Mouse (Mus musculus): ENCODE measurements at regions not wholly inside any gene's neighbourhood (a gene's known extent, or its start where the extent isn't known, plus 50 kb on each side); places are given as distances from the start of the nearest gene placed in this dataset.
A peak's percentile ranks its signal among the peaks of the same experiment; 100 is the strongest.

DNA sequence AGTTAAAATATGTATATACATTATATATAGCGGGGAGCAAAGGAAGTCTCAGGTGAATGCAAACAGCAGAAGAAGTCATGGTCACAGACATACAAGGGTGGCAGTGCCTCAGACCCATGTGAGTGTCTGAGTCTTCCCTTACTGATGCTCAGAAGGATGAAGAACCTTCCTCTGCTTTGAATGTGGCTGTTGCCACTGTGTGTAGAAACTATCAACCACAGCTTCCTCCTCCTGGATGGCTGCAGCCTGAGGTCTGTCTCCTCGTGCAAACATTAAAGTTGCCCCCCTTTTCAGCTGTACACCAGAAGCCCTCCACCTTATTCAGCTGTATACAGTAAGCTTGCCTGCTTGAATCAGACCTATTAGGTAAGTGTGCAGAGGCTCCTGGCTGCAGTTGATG, 79.4 kb upstream of the Tspan5 start:
- no peaks in the 10 kb centered on the region for H3K27me3 ChIP-seq (ENCODE audit: insufficient read depth, low read length)
- H3K4me1 ChIP-seq (ENCODE audit: insufficient read depth) = no peaks in the 10 kb centered on the region
- no peak for TF ChIP-seq CTCF (IDR thresholded peaks at IDR 0.05; ENCODE audit: low read depth)

DNA sequence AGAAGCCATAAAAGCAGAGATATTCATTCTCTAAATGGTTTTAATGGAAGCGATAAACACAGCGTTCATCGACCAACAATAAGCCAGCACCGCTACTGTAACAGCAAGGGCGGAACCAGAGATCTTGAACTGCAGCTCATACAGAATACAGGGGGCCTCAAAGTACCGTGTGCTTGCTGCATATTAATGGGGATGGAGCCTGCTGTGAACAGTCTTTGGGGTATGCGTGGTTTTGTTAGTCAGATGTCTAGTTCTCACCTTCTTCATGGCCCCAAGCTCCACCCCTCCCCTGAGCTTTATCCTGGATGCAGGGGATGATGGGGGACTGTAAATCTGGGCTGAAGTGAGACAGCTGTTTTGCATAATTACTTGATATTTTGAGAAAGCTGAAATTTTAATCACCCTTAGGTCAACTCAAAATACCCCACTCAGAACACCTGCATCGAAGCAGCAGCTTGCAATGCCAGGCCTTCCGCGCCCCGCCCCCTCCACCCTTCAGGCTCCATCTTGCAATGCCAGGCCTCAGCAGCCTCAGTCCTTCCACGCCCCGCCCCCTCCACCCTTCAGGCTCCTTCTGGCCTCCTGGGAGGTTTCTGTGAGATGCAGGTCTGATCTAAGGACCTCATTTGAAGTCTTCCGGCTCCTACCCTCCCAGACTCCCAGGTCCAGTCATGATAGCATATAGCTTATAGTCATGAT, 73.5 kb upstream of the Tspan5 start:
- ATAC-seq (no peak), DNase-seq (no peak)
- no peak overlapping the region for H3K9ac ChIP-seq
- TF ChIP-seq CTCF (IDR thresholded peaks at IDR 0.05; ENCODE audit: low read depth) = no peak
- H3K27me3 ChIP-seq (ENCODE audit: insufficient read depth, low read length) = no peaks in the 10 kb centered on the region
- no peaks in the 10 kb centered on the region for H3K36me3 ChIP-seq (ENCODE audit: insufficient read depth)
- H3K4me2 ChIP-seq (ENCODE audit: low read depth) = no peak overlapping the region
- peaks cover 6% of the 10 kb centered on the region; the same call in 1 of the 2 replicates for H3K9me3 ChIP-seq (ENCODE audit: low read length)
- 70% methylated on average over 14 of the region's 14 CpGs for WGBS
- H3K4me3 ChIP-seq (ENCODE audit: low read depth, low read length) = no peak overlapping the region
- no peaks in the 10 kb centered on the region for H3K4me1 ChIP-seq (ENCODE audit: insufficient read depth)
- H3K27ac ChIP-seq (ENCODE audit: low read depth, low read length) = no peak overlapping the region

More for the DNA sequence above, 79.4 kb upstream of the Tspan5 start:
- Histone ChIP-seq H3K4me3 (ENCODE audit: low read depth, low read length) (no peak overlapping the region), H3K9me3 (ENCODE audit: low read length) (peaks cover 6% of the 10 kb centered on the region; the same call in 1 of the 2 replicates), H3K27ac (ENCODE audit: low read depth, low read length) (no peak overlapping the region), H3K36me3 (ENCODE audit: insufficient read depth) (no peaks in the 10 kb centered on the region), H3K9ac (no peak overlapping the region), H3K4me2 (ENCODE audit: low read depth) (no peak overlapping the region)
- ATAC-seq (no peak), DNase-seq (no peak)
- 75% methylated on average over 2 of the region's 2 CpGs for WGBS

DNA sequence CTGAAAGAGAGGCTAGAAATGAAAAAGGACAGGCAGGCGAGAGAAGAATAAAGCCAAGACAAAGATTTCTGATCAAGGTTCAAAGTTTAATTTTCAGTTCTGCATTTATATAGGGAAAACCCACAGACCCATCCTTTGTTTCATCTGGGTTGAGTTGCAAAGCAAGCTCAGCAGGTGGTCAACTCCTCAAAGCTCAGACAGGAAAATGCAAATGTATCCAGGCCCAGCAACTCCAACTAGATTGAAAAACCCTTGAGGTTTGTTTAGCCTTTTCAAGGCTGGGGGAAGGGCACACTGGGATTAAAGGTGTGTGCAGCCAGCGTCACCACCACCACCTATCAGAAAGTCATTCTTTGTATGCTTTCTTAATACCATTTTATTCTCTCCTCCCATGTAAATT, 66.1 kb upstream of the Tspan5 start:
- Histone ChIP-seq H3K4me1 (ENCODE audit: insufficient read depth) (no peaks in the 10 kb centered on the region), H3K27ac (ENCODE audit: low read depth, low read length) (no peak overlapping the region), H3K9ac (no peak overlapping the region), H3K36me3 (ENCODE audit: insufficient read depth) (no peaks in the 10 kb centered on the region), H3K4me2 (ENCODE audit: low read depth) (no peak overlapping the region), H3K4me3 (ENCODE audit: low read depth, low read length) (no peak overlapping the region), H3K9me3 (ENCODE audit: low read length) (no peaks in the 10 kb centered on the region), H3K27me3 (ENCODE audit: insufficient read depth, low read length) (no peaks in the 10 kb centered on the region)
- WGBS = 44% methylated on average over 2 of the region's 2 CpGs
- no peak for TF ChIP-seq CTCF (IDR thresholded peaks at IDR 0.05; ENCODE audit: low read depth)
- DNase-seq = no peak
- no peak for ATAC-seq

DNA sequence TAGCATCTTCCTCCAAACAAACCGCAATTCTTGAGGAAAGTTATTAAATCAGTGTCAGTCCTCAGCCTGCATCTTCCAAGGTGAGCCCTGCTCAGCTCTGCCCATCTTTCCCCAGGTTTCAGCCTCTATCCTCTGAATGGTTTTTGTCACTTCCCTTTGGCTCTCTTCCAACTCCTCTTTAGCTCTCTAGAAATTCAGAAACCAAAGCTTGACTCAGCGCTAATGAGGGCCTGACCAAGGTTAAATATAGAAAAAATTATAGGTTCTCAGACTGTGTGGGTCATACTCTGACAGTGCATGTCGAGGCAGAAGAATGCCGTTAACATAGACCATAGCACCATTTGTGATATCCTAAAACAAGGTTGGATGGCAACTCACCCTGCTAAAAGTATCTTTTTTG, 63.6 kb upstream of the Tspan5 start:
- H3K27ac ChIP-seq (ENCODE audit: low read depth, low read length) = no peak overlapping the region
- no peak for DNase-seq

DNA sequence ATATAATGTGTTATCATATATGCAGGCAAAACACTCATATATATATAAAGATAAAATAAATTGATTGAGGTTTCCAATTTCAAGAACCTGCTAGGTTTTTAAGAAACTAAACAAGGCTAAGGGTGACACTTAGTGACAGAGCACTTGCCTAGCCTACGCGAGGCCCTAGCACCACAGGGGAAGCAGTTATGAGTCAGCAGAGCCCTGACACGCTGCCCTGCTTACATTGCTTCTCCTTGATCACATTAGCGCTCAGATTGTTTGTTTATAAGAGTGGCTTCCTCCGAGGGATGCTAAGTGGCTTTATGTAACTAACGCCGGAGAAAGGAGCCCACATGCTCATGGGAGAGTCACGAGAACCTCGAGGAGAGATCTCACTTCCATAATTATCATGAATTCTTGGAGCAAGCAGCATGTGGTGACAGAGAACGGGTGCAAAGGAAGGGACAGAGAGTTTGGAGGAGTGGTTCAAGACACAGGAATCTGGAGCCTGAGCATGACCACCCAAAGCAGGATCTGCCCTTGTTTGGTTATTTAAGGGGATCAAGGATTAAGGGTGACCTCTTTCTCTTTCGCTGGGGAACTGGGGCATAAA, 55.3 kb upstream of the Tspan5 start:
- Histone ChIP-seq H3K9me3 (ENCODE audit: low read length) (no peaks in the 10 kb centered on the region), H3K27me3 (ENCODE audit: insufficient read depth, low read length) (no peaks in the 10 kb centered on the region), H3K27ac (ENCODE audit: low read depth, low read length) (no peak overlapping the region), H3K4me3 (ENCODE audit: low read depth, low read length) (no peak overlapping the region), H3K4me2 (ENCODE audit: low read depth) (no peak overlapping the region), H3K9ac (no peak overlapping the region), H3K4me1 (ENCODE audit: insufficient read depth) (no peaks in the 10 kb centered on the region), H3K36me3 (ENCODE audit: insufficient read depth) (no peaks in the 10 kb centered on the region)
- ATAC-seq (0 out of 2 replicates have a peak, but pooled peaks have one; percentile 16), DNase-seq (no peak)
- TF ChIP-seq CTCF (IDR thresholded peaks at IDR 0.05; ENCODE audit: low read depth) = no peak
- WGBS = 45% methylated on average over 11 of the region's 11 CpGs

More for the DNA sequence above, 63.6 kb upstream of the Tspan5 start:
- H3K9ac ChIP-seq = no peak overlapping the region
- no peaks in the 10 kb centered on the region for H3K27me3 ChIP-seq (ENCODE audit: insufficient read depth, low read length)
- H3K4me2 ChIP-seq (ENCODE audit: low read depth) = no peak overlapping the region
- H3K36me3 ChIP-seq (ENCODE audit: insufficient read depth) = no peaks in the 10 kb centered on the region
- H3K4me3 ChIP-seq (ENCODE audit: low read depth, low read length) = no peak overlapping the region
- TF ChIP-seq CTCF (IDR thresholded peaks at IDR 0.05; ENCODE audit: low read depth) = no peak
- no peaks in the 10 kb centered on the region for H3K4me1 ChIP-seq (ENCODE audit: insufficient read depth)
- no peaks in the 10 kb centered on the region for H3K9me3 ChIP-seq (ENCODE audit: low read length)
- no peak for ATAC-seq
- WGBS = 55% methylated on average over 4 of the region's 4 CpGs

DNA sequence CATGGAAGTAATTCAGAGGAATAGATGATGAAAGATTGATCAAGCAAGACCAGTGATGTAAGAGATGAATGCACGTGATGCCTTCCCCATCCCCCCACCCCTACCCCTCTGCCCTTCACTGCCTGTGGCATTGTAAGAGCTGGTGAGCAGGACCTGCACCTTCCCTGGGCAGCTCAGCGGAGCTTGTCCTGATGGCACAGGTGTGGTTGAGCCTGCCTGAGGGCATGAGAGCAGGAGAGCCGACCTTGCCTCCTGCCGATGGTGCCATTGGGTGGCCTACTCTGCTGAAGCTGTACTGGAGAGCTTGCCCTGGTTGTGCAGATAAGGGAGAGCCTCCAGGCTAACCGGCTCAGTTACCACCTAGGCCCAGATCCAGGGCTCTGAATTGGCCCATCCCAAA, 53.4 kb upstream of the Tspan5 start:
- H3K4me2 ChIP-seq (ENCODE audit: low read depth) = no peak overlapping the region
- WGBS = 92% methylated on average over 5 of the region's 5 CpGs
- H3K9me3 ChIP-seq (ENCODE audit: low read length) = no peaks in the 10 kb centered on the region

More for the DNA sequence above, 53.4 kb upstream of the Tspan5 start:
- no peaks in the 10 kb centered on the region for H3K36me3 ChIP-seq (ENCODE audit: insufficient read depth)
- H3K27ac ChIP-seq (ENCODE audit: low read depth, low read length) = no peak overlapping the region
- DNase-seq (no peak), ATAC-seq (no peak)
- no peaks in the 10 kb centered on the region for H3K27me3 ChIP-seq (ENCODE audit: insufficient read depth, low read length)
- no peak overlapping the region for H3K4me3 ChIP-seq (ENCODE audit: low read depth, low read length)
- TF ChIP-seq CTCF (IDR thresholded peaks at IDR 0.05; ENCODE audit: low read depth) = no peak
- H3K4me1 ChIP-seq (ENCODE audit: insufficient read depth) = no peaks in the 10 kb centered on the region
- H3K9ac ChIP-seq = no peak overlapping the region

All from forebrain, postnatal 0 days (tissue).